Mouse (Mus musculus) liver, embryonic 14.5 days (tissue): ENCODE results near the gene Epsti1. TPM values are rescaled to one million over a fixed set of nuclear protein-coding genes. Genes with fewer than 3 reads are reported as not detected.

Source experiments
- ATAC-seq: fragments of 200-750 bp; cut with Nextera tagmentation; 2 replicates; pipeline ENCODE4 v1.8.0; 2017; ENCODE audit warnings: moderate number of reproducible peaks, mild to moderate bottlenecking, moderate library complexity; ENCODE audit not compliant: insufficient read depth
- DNase-seq, 3 experiments: peaks; one replicate each; pipeline ENCODE4 v3.0.0-alpha.2; 2012 to 2013; ENCODE audit warnings: low read depth in 3 of 3, low spot score in 3 of 3
- H3K27ac ChIP-seq: fragments of 300-500 bp; sonication (generic); 2 replicates; pipeline ENCODE4 v1.5.1; 2014; ENCODE audit warnings: moderate library complexity, mild to moderate bottlenecking, control low read depth, inconsistent platforms
- H3K27me3 ChIP-seq: fragments of 300-500 bp; sonication (generic); 2 replicates; pipeline ENCODE4 v1.6.1; 2014; ENCODE audit warnings: mild to moderate bottlenecking, low read length, moderate library complexity; ENCODE audit not compliant: control insufficient read depth, insufficient read depth
- H3K36me3 ChIP-seq: fragments of 300-500 bp; sonication (generic); replicated peaks from 2 replicates; pipeline ENCODE4 v1.6.1; 2014; ENCODE audit warnings: low read depth; ENCODE audit not compliant: control insufficient read depth, insufficient read depth
- H3K4me1 ChIP-seq, 2 experiments: fragments of 200-500 bp in 1 of 2; fragments of 300-500 bp in 1 of 2; sonication (generic) in 1 of 2; replicated peaks; 2 replicates each; pipeline ENCODE4 v1.6.1; 2012 to 2014; ENCODE audit warnings: antibody characterized with exemption in 1 of 2, inconsistent platforms in 1 of 2, low read length in 1 of 2; ENCODE audit not compliant: control insufficient read depth in 2 of 2, insufficient read depth in 2 of 2
- H3K4me2 ChIP-seq: fragments of 300-500 bp; sonication (generic); 2 replicates; pipeline ENCODE4 v1.6.1; 2014; ENCODE audit warnings: low read depth, mild to moderate bottlenecking, control low read depth, moderate library complexity
- H3K4me3 ChIP-seq, 2 experiments: fragments of 200-500 bp in 1 of 2; fragments of 300-500 bp in 1 of 2; sonication (generic) in 1 of 2; 2 replicates each; pipeline ENCODE4 v1.5.1; 2012 to 2014; ENCODE audit warnings: low read depth in 2 of 2, low read length in 2 of 2, mild to moderate bottlenecking in 2 of 2, control low read depth in 1 of 2, inconsistent platforms in 1 of 2, moderate library complexity in 1 of 2; ENCODE audit not compliant: insufficient read depth in 1 of 2
- H3K9ac ChIP-seq: fragments of 300-500 bp; sonication (generic); replicated peaks from 2 replicates; pipeline ENCODE4 v1.6.1; 2014; ENCODE audit warnings: mild to moderate bottlenecking, control low read depth, moderate library complexity
- H3K9me3 ChIP-seq: fragments of 300-500 bp; sonication (generic); 2 replicates; pipeline ENCODE4 v1.6.1; 2016; ENCODE audit warnings: low read length, mixed read lengths; ENCODE audit not compliant: control insufficient read depth
- CTCF ChIP-seq: IDR thresholded peaks from 2 replicates; pipeline ENCODE4 v1.5.1; 2016; ENCODE audit warnings: antibody characterized with exemption, low read depth, control low read depth
- EP300 ChIP-seq: IDR thresholded peaks from 2 replicates; pipeline ENCODE4 v1.6.1; 2016; ENCODE audit warnings: antibody characterized with exemption, low read depth
- WGBS: fragments of 180-500 bp; shearing (Covaris S2); extraction: QIAGEN DNeasy Blood & Tissue Kit; methylation state at CpG from one replicate; pipeline ENCODE4 v1.1.7; 2014; ENCODE audit not compliant: insufficient replicate concordance; 5-methylcytosine and 5-hydroxymethylcytosine counted together
- polyA plus RNA-seq, 2 experiments: library from polyadenylated mRNA; depleted of rRNA in 1 of 2; stranded (reverse) in 1 of 2; unstranded in 1 of 2; fragments of >200 nt; fragmentation: Nextera tagmentation in 1 of 2; extraction: Ambion mirVana in 1 of 2; gene quantifications; 2 replicates each; pipeline versions ENCODE4 v1.2.1 to v1.2.3; 2012 to 2014

Gene Epsti1
- 0.36 and 1.0 TPM in 2 replicates for polyA plus RNA-seq (2012; rRNA removed)
- 1.1 and 1.2 TPM in 2 replicates for polyA plus RNA-seq (2014; fragmentation: Nextera tagmentation; extraction: Ambion mirVana)

GRCm38 (mm10) chr14:77904171-77904762 lies at the start of gene Epsti1:
Gene Epsti1, plus strand, starts transcription at chr14:77904239.
- H3K4me3 ChIP-seq = peak within 1 kb of the TSS; percentile 11 to 32; a peak in 3 of 4 replicates
- TF ChIP-seq CTCF (no peak), EP300 (no peak)
- no peak for DNase-seq
- ATAC-seq = no peak
- H3K27ac ChIP-seq = no peak within 1 kb of the TSS
- H3K9ac ChIP-seq = no peak within 1 kb of the TSS
- WGBS = 15% methylated on average over 15 of the region's 15 CpGs
- H3K9me3 ChIP-seq = no peaks in the 10 kb centered on the region
- H3K4me1 ChIP-seq = no peaks in the 10 kb centered on the region
- no peaks in the 10 kb centered on the region for H3K36me3 ChIP-seq
- peak within 1 kb of the TSS; percentile 5; the same call in 1 of the 2 replicates for H3K4me2 ChIP-seq
- no peaks in the 10 kb centered on the region for H3K27me3 ChIP-seq

- DNase-seq (no peak), ATAC-seq (no peak)
- Histone ChIP-seq H3K4me2 (no peak overlapping the region), H3K9me3 (no peaks in the 10 kb centered on the region), H3K27ac (no peak overlapping the region), H3K27me3 (no peaks in the 10 kb centered on the region), H3K36me3 (no peaks in the 10 kb centered on the region), H3K4me1 (peaks cover 0 to 5% of the 10 kb centered on the region in 2 experiments; a peak in 1 of 4 replicates), H3K4me3 (no peak overlapping the region), H3K9ac (no peak overlapping the region)
- no peak for TF ChIP-seq EP300
- no peak for TF ChIP-seq CTCF
- WGBS = 64% methylated on average over 1 of the region's 1 CpGs
Measured at GRCm38 (mm10) chr14:77859894-77860293, 44.1 kb upstream of the Epsti1 start.

GRCm38 (mm10) chr14:77860841-77861560 lies 43.0 kb upstream of the Epsti1 start:
- TF ChIP-seq CTCF = no peak
- TF ChIP-seq EP300 = no peak

DNA sequence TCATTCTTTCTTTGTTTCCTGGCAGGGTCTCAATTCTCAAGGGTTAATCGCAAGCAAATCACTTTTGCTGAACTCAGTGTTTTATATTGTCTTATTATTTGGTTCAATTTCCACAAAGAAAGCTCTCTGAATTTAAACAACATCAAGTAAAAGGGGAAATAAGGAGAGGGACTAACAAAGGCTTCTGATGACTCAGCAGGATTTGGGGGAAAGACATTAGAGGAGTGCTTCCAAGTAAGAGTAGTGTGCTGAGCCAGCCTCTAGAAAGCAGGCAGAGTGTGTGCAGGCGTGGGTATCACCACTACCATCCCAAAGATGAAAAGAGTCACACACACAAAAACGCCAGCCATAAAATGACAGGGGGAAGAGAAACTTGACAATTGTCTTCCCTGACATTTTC lies 40.0 kb upstream of the Epsti1 start:
- Histone ChIP-seq H3K27ac (no peak overlapping the region), H3K9me3 (no peaks in the 10 kb centered on the region), H3K9ac (no peak overlapping the region), H3K27me3 (no peaks in the 10 kb centered on the region), H3K4me1 (peaks cover 0 to 5% of the 10 kb centered on the region in 2 experiments; a peak in 1 of 4 replicates), H3K36me3 (no peaks in the 10 kb centered on the region), H3K4me3 (no peak overlapping the region), H3K4me2 (no peak overlapping the region)
- no peak for DNase-seq
- 62% methylated on average over 3 of the region's 3 CpGs for WGBS
- TF ChIP-seq CTCF (no peak), EP300 (no peak)
- ATAC-seq = no peak

More at GRCm38 (mm10) chr14:77860841-77861560, 43.0 kb upstream of the Epsti1 start:
- Histone ChIP-seq H3K27me3 (no peaks in the 10 kb centered on the region), H3K9me3 (no peaks in the 10 kb centered on the region), H3K4me1 (peaks cover 0 to 5% of the 10 kb centered on the region in 2 experiments; a peak in 1 of 4 replicates), H3K36me3 (no peaks in the 10 kb centered on the region), H3K4me2 (no peak overlapping the region), H3K4me3 (no peak overlapping the region), H3K27ac (no peak overlapping the region), H3K9ac (no peak overlapping the region)
- DNase-seq (no peak), ATAC-seq (no peak)
- 52% methylated on average over 5 of the region's 5 CpGs for WGBS

GRCm38 (mm10) chr14:77864510-77864909 lies 39.5 kb upstream of the Epsti1 start:
- H3K27me3 ChIP-seq = no peaks in the 10 kb centered on the region
- WGBS = 78% methylated on average over 6 of the region's 6 CpGs
- no peak overlapping the region for H3K27ac ChIP-seq
- TF ChIP-seq EP300 = no peak
- TF ChIP-seq CTCF = no peak
- H3K4me3 ChIP-seq = no peak overlapping the region
- H3K4me2 ChIP-seq = no peak overlapping the region
- ATAC-seq = no peak
- no peak overlapping the region for H3K9ac ChIP-seq
- DNase-seq = no peak
- H3K36me3 ChIP-seq = no peaks in the 10 kb centered on the region
- no peaks in the 10 kb centered on the region for H3K9me3 ChIP-seq
- peaks cover 0 to 5% of the 10 kb centered on the region in 2 experiments; a peak in 1 of 4 replicates for H3K4me1 ChIP-seq
